Mouse (Mus musculus): ENCODE measurements at regions not wholly inside any gene's neighbourhood (a gene's known extent, or its start where the extent isn't known, plus 50 kb on each side); places are given as distances from the start of the nearest gene placed in this dataset.

DNA sequence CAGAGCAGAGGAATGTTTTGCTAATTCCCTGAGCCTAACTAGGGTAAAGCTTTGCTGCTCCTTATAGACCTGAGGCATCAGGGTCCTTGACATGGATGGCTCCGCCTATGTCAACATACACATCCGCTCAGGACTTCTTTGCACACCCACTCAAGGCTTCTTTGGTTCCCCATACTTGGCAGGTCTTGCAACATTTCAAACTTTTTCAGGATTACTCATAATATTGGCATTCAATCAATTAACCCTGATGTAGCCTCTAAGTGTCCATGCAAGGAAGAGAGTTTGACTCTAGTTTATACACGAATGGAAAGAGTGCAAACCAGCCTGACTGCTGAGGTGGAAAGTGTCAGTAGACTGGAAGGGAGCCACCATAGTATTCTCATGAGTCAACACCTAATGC, 93.2 kb upstream of the Slc25a13 start:
- TF ChIP-seq CTCF (IDR thresholded peaks at IDR 0.05; ENCODE audit: insufficient read depth, low read depth, low read length) (no peak), POLR2A (IDR thresholded peaks at IDR 0.05; ENCODE audit: insufficient read depth, low read depth, low read length) (no peak)
